7 mouse cellular contexts compared by ENCODE assay signal in the genomic region with DNA sequence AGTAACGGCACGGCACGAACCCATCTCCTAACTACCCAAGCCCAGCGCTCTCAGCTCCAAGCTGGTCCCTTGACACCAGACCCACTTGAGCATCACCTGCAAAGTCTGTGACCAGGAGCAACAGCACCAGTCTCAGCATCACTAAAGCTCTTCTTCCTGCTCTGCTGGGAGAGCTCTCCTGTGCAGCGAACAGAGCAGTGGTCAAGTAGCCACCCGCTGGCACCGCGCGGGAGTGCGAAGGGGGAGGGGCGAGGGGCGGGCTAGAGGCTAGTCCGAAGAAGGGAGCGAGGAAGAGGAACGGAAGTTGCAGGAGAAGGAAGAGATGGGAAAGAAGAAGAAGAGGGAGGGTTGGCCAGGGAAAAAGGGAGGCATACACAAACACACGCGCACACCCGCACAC. TPM values are rescaled to one million over a fixed set of nuclear protein-coding genes. Genes with fewer than 3 reads are reported as not detected.
DNase-seq lines count a peak whose midpoint lies in the region; ATAC-seq and TF ChIP-seq lines count a peak whose summit lies in the region.

A gene (minus strand): TSS at position 236 of the 400 bp plus-strand sequence.

- no peak within 1 kb of the TSS for H3K4me3 ChIP-seq in stomach, postnatal 0 days (ENCODE audit: low read depth, low read length)

- peak within 1 kb of the TSS; percentile 45 for H3K4me2 ChIP-seq in stomach, postnatal 0 days (replicated peaks; ENCODE audit: low read depth)

- 0 out of 2 replicates have a peak, but pooled peaks cover 3% of the 10 kb centered on the region for H3K4me1 ChIP-seq in stomach, postnatal 0 days (replicated peaks; ENCODE audit: control insufficient read depth, insufficient read depth)

- no peak for TF ChIP-seq EP300 in stomach, postnatal 0 days (optimal IDR thresholded peaks at IDR 0.05)

- 18% methylated on average over 8 of the region's 18 CpGs for WGBS in stomach, postnatal 0 days

- no peak within 1 kb of the TSS for H3K9ac ChIP-seq in stomach, postnatal 0 days (ENCODE audit: low read length)

- H3K27me3 ChIP-seq in stomach, postnatal 0 days (ENCODE audit: control insufficient read depth, insufficient read depth, low read length) = no peaks in the 10 kb centered on the region

- H3K9me3 ChIP-seq in stomach, postnatal 0 days (ENCODE audit: control insufficient read depth, low read length) = no peaks in the 10 kb centered on the region

- H3K27ac ChIP-seq in stomach, postnatal 0 days (replicated peaks) = no peak within 1 kb of the TSS

- peak; percentile 50 for ATAC-seq in common myeloid progenitor, adult 5-6 weeks (replicated peaks; ENCODE audit: low read depth, poor library complexity, severe bottlenecking)
- ATAC-seq in granulocyte monocyte progenitor cell, adult 5-6 weeks (replicated peaks; ENCODE audit: poor library complexity, severe bottlenecking) = peak; percentile 70
- ATAC-seq in megakaryocyte, adult 5-6 weeks (ENCODE audit: poor library complexity, severe bottlenecking) = peak; percentile 52; the same call in 1 of the 2 replicates
- no peak for ATAC-seq in stomach, postnatal 0 days (ENCODE audit: low FRiP score, low TSS enrichment)
- ATAC-seq in megakaryocyte-erythroid progenitor cell, adult 5-6 weeks (replicated peaks; ENCODE audit: low FRiP score, low TSS enrichment, poor library complexity, severe bottlenecking) = no peak

- peak; percentile 34 for TF ChIP-seq CTCF in stomach, postnatal 0 days (IDR thresholded peaks at IDR 0.05; ENCODE audit: low read depth)

- no peaks in the 10 kb centered on the region for H3K36me3 ChIP-seq in stomach, postnatal 0 days (ENCODE audit: control insufficient read depth, insufficient read depth, low read length)

- DNase-seq in R1 (ENCODE audit: low read depth, low spot score) = peak; percentile 59
- peak; percentile 33 for DNase-seq in kidney, postnatal 14 days
- DNase-seq in stomach, postnatal 0 days (ENCODE audit: low spot score) = peak; percentile 60

RNA-seq across cellular contexts. Expression of the gene that starts here (rescaled TPM):
- total RNA-seq in common myeloid progenitor, adult 5-6 weeks (2017) = not detected in 2 replicates
- not detected in 2 replicates for total RNA-seq in granulocyte monocyte progenitor cell, adult 5-6 weeks (2014; fragmentation: Nextera tagmentation)
- total RNA-seq in granulocyte monocyte progenitor cell, adult 5-6 weeks (2017) = not detected in 2 replicates
- 2.2 and 4.9 TPM in 2 replicates for total RNA-seq in megakaryocyte, adult 5-6 weeks (2015)
- total RNA-seq in megakaryocyte, adult 5-6 weeks (2017) = 3.3 and 5.4 TPM in 2 replicates
- 1.8 and 2.3 TPM in 2 replicates for polyA plus RNA-seq in stomach, postnatal 0 days (2015; fragmentation: Nextera tagmentation; extraction: Ambion mirVana)
- total RNA-seq in megakaryocyte-erythroid progenitor cell, adult 5-6 weeks (2014; fragmentation: Nextera tagmentation) = not detected in 2 replicates
- total RNA-seq in megakaryocyte-erythroid progenitor cell, adult 5-6 weeks (2017) = not detected in 2 replicates

Comparison
In these comparisons a context has a peak if more than half of its experiments do, and no peak if none do; other contexts are left out.
1. Peak in ATAC-seq in common myeloid progenitor, adult 5-6 weeks; RNA of the gene not detected or under 1 TPM.
2. Peak in ATAC-seq in granulocyte monocyte progenitor cell, adult 5-6 weeks; RNA of the gene not detected or under 1 TPM.